Mouse (Mus musculus) gastrocnemius, postnatal 4 days (tissue): ENCODE data around the gene Otud7b. TPM values are rescaled to one million over a fixed set of nuclear protein-coding genes. Genes with fewer than 3 reads are reported as not detected.
A peak's percentile ranks its signal among the peaks of the same experiment; 100 is the strongest.
"Not testable (repeated sequence)": the region's sequence is repeated elsewhere in the genome, so short reads cannot be mapped to it uniquely, and the experiment has no call there.

Experiments used
- DNase-seq, 2 experiments: peaks; one replicate each; pipeline ENCODE4 v3.0.0; 2021 to 2022; ENCODE audit warnings: low spot score in 2 of 2, mixed read lengths in 2 of 2
- total RNA-seq, 2 experiments: library from RNA; stranded (reverse); gene quantifications; 2 replicates each; pipeline ENCODE4 v1.2.3; 2021

Gene Otud7b
- total RNA-seq, 2 experiments from 2014 or later, result 61.0 to 65.7 TPM

DNA sequence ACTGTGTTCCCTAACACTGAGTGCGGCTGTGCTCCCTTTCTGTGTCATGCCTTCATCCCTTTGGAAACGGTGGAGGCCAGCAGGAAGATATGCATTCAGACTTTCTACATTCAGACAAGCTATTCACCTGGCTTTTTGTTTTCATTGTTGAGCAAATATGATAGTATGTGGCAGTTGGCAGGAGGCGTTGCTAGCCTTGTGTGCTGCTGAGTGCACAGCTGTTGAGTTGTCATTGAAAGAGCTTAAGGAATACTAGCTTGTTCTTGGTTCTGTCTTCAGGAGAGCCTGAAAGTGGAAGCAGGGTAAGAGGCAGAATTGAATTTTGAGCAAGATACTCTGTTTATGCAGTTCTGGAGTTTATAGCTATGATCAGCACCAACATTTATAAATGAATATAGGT, 28.2 kb downstream of the Otud7b start:
- no peak for DNase-seq

DNA sequence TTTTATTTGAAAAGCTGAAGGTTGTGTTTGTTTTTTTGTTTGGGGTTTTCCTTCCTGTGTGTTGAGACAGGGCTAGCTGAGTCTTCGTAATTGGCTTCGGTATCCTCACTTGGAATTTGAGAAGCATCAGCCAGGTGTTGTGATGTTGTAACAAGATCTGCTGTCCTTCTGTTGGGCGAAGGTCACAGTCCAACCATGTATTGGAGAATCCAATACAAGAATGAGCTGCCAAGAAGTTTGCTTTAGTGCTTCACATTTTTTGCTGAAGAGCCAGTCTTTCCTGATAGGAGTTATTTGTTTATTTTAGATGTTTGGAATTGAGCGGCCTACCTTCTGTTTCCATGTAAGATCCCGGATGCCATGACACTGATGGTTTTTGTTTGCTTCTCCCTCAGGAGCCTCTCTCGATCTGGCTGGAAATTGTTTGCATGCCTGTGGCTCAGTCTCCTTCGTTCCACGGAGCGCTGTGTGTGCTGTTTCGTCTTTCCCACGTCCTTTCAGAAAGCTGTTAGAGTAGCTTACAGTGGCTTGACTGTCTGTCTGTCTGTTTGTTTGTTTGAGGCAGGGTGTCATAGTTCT, 29.1 kb downstream of the Otud7b start:
- no peak for DNase-seq

DNA sequence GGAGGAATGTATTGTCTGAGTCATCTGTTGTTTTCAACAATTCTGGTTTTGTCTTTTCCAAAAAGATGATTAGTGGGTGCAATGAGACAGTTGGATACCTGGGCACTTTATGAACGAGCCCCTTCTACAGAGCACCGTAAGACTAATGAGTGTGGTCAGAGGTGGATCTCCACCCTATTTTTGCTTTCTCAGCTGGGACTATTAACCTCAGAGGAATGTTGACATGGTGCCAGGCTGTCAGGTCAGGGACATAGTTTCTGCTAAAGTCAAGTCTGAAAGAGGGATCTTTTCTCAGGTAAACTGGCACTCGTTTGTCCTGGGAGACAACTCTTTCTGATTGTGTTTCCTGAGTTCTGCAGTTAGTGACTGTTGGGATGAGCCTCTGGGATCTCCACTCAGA, 30.7 kb downstream of the Otud7b start:
- DNase-seq, result no peak

- no peak for DNase-seq
These were observed 43.6 kb downstream of the Otud7b start for GRCm38 (mm10) chr3:96147950-96148349.

- DNase-seq, result no peak
These were observed 47.5 kb downstream of the Otud7b start for GRCm38 (mm10) chr3:96151836-96152235.

DNA sequence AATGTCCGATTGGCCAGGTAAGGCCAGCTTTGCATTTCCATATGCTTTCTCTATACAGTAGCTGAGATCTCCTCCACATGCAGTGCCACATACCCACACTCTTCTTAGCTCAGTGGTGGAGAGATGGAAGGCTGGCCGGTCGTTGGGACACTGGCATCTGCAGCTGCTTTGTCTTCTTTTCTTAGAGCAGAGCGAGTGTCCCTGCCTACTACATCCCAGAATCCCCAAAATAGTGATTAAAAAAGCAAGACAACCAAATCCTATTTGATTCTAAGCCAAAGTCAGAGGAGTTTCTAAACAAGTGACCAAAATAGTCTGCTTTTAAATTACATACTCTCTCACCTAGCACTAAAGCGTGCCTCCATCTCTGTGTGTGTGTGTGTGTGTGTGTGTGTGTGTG, 48.3 kb downstream of the Otud7b start:
- DNase-seq, result no peak

GRCm38 (mm10) chr3:96155501-96155900, 51.2 kb downstream of the Otud7b start:
- DNase-seq, result no peak

- no peak for DNase-seq
These were observed 55.5 kb downstream of the Otud7b start for GRCm38 (mm10) chr3:96159820-96160219.

DNA sequence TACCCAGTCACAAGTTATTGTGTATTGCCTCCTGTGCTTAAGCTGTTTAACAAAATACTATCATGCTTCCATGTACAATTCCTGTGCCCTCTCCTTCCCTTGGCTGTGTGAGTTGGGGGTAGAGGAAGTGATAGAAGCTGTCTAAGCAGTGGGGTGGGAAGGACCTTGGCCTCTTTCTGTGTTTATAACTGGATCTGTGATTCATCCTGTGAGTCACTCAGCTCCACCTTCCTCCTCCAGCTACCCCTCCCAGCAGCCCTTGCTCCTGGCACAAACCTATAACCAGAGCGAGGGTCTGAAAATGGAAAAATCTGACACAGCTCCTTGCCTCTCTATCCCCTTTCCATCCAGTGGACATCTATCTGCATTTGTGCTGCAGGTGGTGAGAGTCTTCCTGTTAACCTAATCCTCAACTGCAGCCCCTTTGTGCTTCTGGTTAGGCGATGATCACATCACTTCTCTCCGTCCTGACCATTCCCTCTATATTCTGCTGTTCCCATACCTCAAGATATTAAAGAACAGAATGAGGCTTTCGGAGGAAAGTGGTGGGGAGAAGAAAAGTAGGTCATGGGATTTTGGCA, 56.0 kb downstream of the Otud7b start:
- DNase-seq, result no peak

GRCm38 (mm10) chr3:96160803-96161516, 56.6 kb downstream of the Otud7b start:
- DNase-seq, result no peak

GRCm38 (mm10) chr3:96161869-96162840, 57.8 kb downstream of the Otud7b start, which contains the start of gene Mtmr11:
Mtmr11 (plus strand) TSS chr3:96162004.
- peak in 1 of 2 experiments; percentile 38 for DNase-seq

DNA sequence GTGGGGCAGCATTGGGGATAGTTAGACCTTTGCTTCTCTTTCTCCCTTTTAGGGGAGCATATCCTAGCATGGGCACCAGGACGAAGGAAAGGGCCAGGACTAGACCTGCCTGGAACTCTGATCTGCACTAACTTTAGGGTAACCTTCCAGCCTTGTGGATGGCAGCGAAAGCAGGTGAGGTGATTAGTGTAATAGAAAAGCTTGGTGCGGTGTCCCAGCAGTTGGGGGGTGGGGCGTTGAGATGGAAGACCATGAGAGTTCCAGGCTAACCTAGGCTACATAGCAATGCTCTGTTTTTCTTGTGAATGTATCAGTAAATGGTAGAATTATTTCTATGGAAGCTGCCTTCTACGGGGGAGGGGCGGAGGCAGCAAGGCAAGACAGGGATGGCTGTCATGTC, 58.7 kb downstream of the Otud7b start:
- DNase-seq, result no peak

- no peak for DNase-seq
These were observed 64.3 kb downstream of the Otud7b start for GRCm38 (mm10) chr3:96168466-96169158.

DNA sequence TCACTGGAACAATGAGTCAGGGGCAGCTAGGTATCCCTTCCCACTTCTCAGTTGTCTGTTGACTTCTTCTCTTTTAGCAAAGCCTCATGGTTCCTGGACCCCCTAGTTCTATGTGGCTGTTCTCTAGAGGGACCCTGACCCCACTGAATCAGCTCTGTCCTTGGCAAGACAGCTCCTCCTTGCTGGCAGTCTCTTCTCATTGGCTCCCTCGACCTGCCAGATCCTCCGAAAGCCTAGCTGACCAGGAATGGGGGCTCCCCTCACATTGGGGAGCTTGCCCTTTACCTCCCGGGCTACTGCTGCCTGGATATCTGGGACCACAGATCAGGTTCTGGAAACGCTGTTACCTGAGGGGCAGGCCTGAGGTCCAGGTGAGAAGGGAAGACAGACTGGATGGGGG, 65.9 kb downstream of the Otud7b start:
- no peak for DNase-seq

DNA sequence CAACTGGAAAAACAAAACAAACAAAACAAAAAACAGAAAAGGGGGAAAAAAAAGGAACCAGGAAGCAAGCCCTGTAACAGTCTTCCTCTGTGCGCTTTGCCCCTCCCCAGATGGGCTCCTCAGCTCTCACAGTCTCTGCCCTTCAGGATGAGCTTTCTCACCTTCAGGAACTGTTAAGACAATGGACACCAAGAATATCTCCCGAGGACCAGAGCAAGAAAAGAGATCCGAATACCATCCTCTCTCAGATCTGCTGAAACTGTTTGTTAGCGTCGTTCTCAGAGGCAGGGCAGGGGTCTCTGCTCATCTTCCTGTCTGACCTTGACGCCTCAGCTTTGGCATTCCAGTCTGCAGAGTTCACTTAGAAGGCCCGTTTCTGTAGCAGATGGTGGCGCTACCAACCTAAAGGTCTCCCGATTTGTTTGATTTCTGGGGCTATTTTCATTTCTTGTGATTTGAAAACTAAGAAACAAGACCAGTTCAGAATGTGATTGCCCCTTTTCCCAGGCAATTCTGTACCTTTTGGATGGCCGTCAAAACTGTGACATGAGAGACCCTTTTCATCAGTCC, 66.7 kb downstream of the Otud7b start:
- DNase-seq, result no peak

- no peak for DNase-seq
These were observed 67.4 kb downstream of the Otud7b start for GRCm38 (mm10) chr3:96171583-96172196.

- DNase-seq, result peak; percentile 75 to 86
These were observed 68.2 kb downstream of the Otud7b start, which contains the start of gene Sf3b4 for GRCm38 (mm10) chr3:96172197-96173178. Sf3b4 (plus strand) TSS chr3:96172332.

GRCm38 (mm10) chr3:96173185-96173584, 68.9 kb downstream of the Otud7b start:
- DNase-seq, result no peak

- not testable (repeated sequence) for DNase-seq
These were observed 69.7 kb downstream of the Otud7b start for GRCm38 (mm10) chr3:96174042-96174441.
